Mouse (Mus musculus): ENCODE data around the gene Susd6.

The Susd6 gene

GRCm38 (mm10) chr12:80838787-80839186 lies 48.5 kb downstream of the Susd6 start:
- no peak for DNase-seq (ENCODE audit: low read depth)

DNA sequence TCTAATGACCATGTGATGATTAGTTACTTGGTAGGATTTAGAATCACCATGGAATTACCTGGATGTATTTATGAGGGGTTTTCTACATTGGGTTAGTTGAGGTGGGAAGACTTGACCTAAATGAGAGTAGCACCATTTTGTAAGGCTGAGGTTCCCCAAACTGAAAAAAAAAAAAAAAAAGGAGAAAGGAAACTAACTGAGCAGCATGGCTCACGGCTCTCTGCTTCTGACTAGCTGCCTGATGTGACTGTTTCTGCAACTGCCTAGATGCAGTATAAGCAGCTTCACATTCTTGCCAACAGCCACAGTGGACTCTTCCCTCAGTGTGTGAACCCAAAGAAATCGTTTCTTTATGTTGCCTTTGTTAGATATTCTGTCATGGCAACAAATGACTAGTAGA lies 49.3 kb downstream of the Susd6 start:
- no peak for DNase-seq (ENCODE audit: low read depth)

- DNase-seq (ENCODE audit: low read depth), result no peak
These were observed 51.3 kb downstream of the Susd6 start for GRCm38 (mm10) chr12:80841618-80842017.

DNA sequence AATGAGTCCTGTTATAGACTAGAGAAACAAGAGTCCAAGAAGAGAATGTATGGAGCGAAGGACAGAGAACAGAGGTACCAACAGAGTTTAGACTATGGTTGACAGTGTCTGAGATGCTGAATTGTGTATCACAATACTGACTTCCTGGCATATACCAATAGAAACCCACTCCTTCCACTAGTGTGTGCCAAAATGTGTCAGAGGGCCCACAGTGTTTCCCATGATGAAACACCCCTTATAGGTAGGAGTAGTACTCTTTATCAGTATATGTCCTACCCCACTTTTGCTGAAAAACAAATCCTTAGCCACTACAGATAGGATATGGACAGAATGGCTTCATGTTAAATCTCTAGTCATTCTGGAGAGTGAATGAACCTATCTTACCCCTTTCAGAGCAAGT lies 52.3 kb downstream of the Susd6 start:
- DNase-seq (ENCODE audit: low read depth), result no peak

GRCm38 (mm10) chr12:80843236-80843635 lies 52.9 kb downstream of the Susd6 start:
- no peak for DNase-seq (ENCODE audit: low read depth)

- peak; percentile 76 for DNase-seq (ENCODE audit: low read depth)
These were observed 53.5 kb downstream of the Susd6 start for GRCm38 (mm10) chr12:80843651-80844444.

DNA sequence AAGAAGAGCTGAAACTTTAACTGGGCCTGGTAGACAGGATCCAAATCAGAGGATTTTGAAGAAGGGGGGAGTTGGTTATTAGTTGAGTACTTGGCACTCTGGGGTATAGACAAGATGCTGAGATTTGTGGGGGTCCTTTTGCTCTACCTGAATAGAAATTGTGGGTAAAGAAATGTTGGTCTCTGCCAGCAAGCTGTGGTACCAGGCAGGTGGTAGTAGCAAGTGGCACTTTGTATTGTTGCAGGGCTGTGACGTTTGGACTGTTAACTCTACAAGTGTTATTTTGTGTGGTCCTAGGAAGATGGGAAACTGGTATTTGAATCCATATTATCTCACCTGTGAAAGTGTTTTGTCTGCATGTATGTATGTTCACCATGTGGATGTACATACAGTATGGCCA lies 55.6 kb downstream of the Susd6 start:
- no peak for DNase-seq (ENCODE audit: low read depth)

GRCm38 (mm10) chr12:80846861-80847268 lies 56.6 kb downstream of the Susd6 start:
- DNase-seq (ENCODE audit: low read depth), result no peak

DNA sequence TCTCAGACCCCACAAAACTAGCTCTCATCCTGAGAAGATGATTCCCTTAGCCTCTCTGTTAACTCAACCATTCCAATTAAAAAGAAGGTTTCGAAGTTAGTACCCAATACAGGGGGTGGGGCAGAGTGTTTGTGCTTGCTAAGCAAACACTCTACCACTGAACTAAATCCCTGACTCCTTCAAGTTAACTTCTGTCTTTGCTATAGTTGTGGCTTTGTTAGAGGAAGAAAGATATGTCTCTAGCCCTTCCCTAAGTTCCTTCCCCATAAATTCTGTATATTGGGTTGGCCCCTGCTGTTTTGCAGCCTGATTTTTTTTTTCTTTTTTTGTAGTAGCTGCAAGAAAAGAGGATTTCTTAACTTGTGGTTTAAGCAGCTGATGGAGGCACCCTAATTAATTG lies 61.7 kb downstream of the Susd6 start:
- no peak for DNase-seq (ENCODE audit: low read depth)

- peak; percentile 58 for DNase-seq (ENCODE audit: low read depth)
These were observed 63.4 kb downstream of the Susd6 start for GRCm38 (mm10) chr12:80853737-80854136.

DNA sequence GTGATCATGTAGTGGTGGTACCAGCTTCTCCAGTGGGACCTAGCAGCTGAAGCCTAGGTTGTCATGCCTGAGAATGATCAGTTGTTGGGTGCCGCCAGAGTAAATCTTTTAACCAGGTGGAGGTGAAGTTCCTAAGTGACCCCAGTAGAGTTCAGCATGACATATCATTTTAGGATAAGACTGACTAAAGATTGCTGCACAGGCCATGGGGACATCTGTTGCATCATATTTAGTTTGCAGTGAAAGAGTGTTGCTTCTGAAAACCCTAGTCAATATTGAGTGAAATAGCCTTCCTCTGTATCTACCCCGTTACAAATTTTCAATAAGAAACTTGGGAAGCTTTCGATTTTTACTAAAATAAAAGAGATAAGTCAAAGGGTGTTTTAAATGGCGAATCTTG lies 64.4 kb downstream of the Susd6 start:
- DNase-seq (ENCODE audit: low read depth), result no peak

- no peak for DNase-seq (ENCODE audit: low read depth)
These were observed 64.8 kb downstream of the Susd6 start for GRCm38 (mm10) chr12:80855100-80855499.

GRCm38 (mm10) chr12:80855581-80855980 lies 65.3 kb downstream of the Susd6 start:
- DNase-seq (ENCODE audit: low read depth), result no peak

DNA sequence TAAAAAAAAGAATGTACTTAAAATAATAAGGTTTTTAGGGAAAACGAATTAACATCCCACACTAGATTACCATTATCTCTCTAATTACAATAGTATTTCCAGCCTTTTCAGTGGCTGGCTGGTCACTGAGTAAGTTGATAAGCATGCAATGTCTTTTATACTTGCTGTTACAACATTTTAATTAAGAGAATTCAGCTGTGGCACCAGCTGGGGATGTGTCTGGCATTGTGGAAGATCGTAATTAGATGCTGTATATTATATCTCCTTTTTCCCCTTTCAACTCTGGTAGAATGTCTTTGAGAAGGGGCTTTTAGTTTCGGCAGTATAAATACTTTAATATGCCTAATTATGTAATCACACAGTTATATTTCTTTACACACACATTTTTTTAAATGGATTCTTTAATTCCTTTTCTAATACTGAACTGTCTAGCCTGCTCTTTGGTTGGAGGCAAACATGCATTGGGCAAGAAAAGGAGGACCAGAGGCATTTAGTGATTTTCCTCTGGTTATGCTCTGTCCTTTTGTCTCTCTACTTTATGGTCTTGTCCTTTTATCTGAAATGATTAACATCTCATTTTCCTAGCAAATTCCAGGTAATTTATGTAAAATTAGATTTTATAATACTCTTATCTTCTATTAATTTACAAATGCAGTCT lies 67.5 kb downstream of the Susd6 start:
- no peak for DNase-seq (ENCODE audit: low read depth)

GRCm38 (mm10) chr12:80858307-80858706 lies 68.0 kb downstream of the Susd6 start:
- DNase-seq (ENCODE audit: low read depth), result no peak

GRCm38 (mm10) chr12:80861916-80862315 lies 71.6 kb downstream of the Susd6 start:
- DNase-seq (ENCODE audit: low read depth), result no peak

GRCm38 (mm10) chr12:80863370-80863769 lies 73.1 kb downstream of the Susd6 start:
- no peak for DNase-seq (ENCODE audit: low read depth)

GRCm38 (mm10) chr12:80865175-80865574 lies 74.9 kb downstream of the Susd6 start:
- DNase-seq (ENCODE audit: low read depth), result no peak

- DNase-seq (ENCODE audit: low read depth), result no peak
These were observed 75.7 kb downstream of the Susd6 start for GRCm38 (mm10) chr12:80866023-80866422.

DNA sequence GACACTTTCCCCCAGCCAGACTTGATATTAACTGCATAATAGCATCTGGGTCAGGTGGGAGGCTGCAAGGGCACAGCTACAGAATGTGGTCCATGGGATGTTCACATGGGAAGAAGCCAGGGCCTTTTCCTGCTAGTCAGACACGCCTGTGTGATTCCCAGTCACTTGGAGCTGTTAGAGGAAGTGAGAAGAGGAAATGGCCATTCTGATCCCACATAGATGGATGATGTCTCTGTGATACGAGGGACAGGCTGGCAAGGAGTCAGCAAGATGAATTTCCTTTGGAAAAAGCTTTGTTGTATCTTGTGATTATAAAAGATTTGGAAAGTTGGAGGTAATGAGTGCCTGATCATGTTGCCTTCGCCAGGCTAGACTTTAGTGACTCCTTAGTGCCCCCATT lies 76.8 kb downstream of the Susd6 start:
- no peak for DNase-seq (ENCODE audit: low read depth)

DNA sequence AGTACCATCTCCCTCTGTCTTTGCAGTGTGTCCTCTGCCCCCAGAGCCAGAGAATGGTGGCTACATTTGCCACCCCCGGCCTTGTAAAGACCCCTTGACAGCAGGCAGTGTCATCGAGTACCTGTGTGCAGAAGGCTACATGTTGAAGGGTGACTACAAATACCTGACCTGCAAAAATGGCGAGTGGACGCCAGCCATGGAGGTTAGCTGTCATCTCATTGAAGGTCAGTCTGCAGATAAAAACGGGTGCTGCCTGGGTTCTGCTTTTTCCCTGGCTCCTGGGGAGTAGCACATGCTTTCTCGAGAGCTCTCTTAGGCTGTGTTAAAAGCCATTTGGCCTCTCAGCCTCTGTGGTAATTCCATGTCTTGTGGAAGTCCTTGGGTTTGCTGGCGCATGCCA lies 78.1 kb downstream of the Susd6 start:
- DNase-seq (ENCODE audit: low read depth), result no peak

GRCm38 (mm10) chr12:80877215-80878092 lies 87.1 kb downstream of the Susd6 start:
- no peak for DNase-seq (ENCODE audit: low read depth)

GRCm38 (mm10) chr12:80878093-80878430 lies 87.8 kb downstream of the Susd6 start:
- no peak for DNase-seq (ENCODE audit: low read depth)

Data from fibroblast of lung, adult 2 months (primary cell).